Mouse (Mus musculus) lung, embryonic 14.5 days (tissue): ENCODE measurements at regions not wholly inside any gene's neighbourhood (a gene's known extent, or its start where the extent isn't known, plus 50 kb on each side); places are given as distances from the start of the nearest gene placed in this dataset.

Source experiments
- ATAC-seq: fragments of 200-750 bp; cut with Nextera tagmentation; 2 replicates; pipeline ENCODE4 v1.8.0; 2017; ENCODE audit warnings: mild to moderate bottlenecking, moderate TSS enrichment, moderate library complexity; ENCODE audit not compliant: insufficient read depth
- DNase-seq: peaks from one replicate; pipeline ENCODE4 v3.0.0-alpha.2; 2015
- H3K27ac ChIP-seq: fragments of 300-500 bp; sonication (generic); 2 replicates; pipeline ENCODE4 v1.5.1; 2014; ENCODE audit warnings: low read depth, mild to moderate bottlenecking, moderate library complexity
- H3K27me3 ChIP-seq: fragments of 300-500 bp; sonication (generic); 2 replicates; pipeline ENCODE4 v1.6.1; 2014; ENCODE audit warnings: low read length, control low read depth; ENCODE audit not compliant: insufficient read depth
- H3K36me3 ChIP-seq: fragments of 300-500 bp; sonication (generic); 2 replicates; pipeline ENCODE4 v1.6.1; 2014; ENCODE audit warnings: control low read depth; ENCODE audit not compliant: insufficient read depth
- H3K4me1 ChIP-seq: fragments of 300-500 bp; sonication (generic); 2 replicates; pipeline ENCODE4 v1.6.1; 2014; ENCODE audit warnings: antibody characterized with exemption, control low read depth; ENCODE audit not compliant: insufficient read depth
- H3K4me2 ChIP-seq: fragments of 300-500 bp; sonication (generic); 2 replicates; pipeline ENCODE4 v1.6.1; 2014; ENCODE audit warnings: mild to moderate bottlenecking
- H3K4me3 ChIP-seq: fragments of 300-500 bp; sonication (generic); 2 replicates; pipeline ENCODE4 v1.5.1; 2014; ENCODE audit warnings: low read depth, low read length
- H3K9ac ChIP-seq: fragments of 300-500 bp; sonication (generic); 2 replicates; pipeline ENCODE4 v1.6.1; 2014
- H3K9me3 ChIP-seq: fragments of 300-500 bp; sonication (generic); 2 replicates; pipeline ENCODE4 v1.6.1; 2016; ENCODE audit warnings: low read depth, low read length, control low read depth
- CTCF ChIP-seq: IDR thresholded peaks from 2 replicates; pipeline ENCODE4 v1.5.1; 2016; ENCODE audit warnings: antibody characterized with exemption, low read depth
- WGBS: fragments of 180-500 bp; shearing (Covaris S2); extraction: QIAGEN DNeasy Blood & Tissue Kit; methylation state at CpG from one replicate; pipeline ENCODE4 v1.1.7; 2014; 5-methylcytosine and 5-hydroxymethylcytosine counted together

GRCm38 (mm10) chr13:97503955-97504739, 256.3 kb downstream of the Gm10260 start:
- DNase-seq (no peak), ATAC-seq (no peak)
- 91% methylated on average over 10 of the region's 10 CpGs for WGBS
- H3K36me3 ChIP-seq, result no peaks in the 10 kb centered on the region
- no peak for TF ChIP-seq CTCF
- no peak overlapping the region for H3K4me2 ChIP-seq
- no peaks in the 10 kb centered on the region for H3K27me3 ChIP-seq
- H3K9me3 ChIP-seq, result no peaks in the 10 kb centered on the region
- no peak overlapping the region for H3K27ac ChIP-seq
- no peak overlapping the region for H3K4me3 ChIP-seq
- H3K9ac ChIP-seq, result no peak overlapping the region
- no peaks in the 10 kb centered on the region for H3K4me1 ChIP-seq

GRCm38 (mm10) chr13:97503391-97503790, 257.0 kb downstream of the Gm10260 start:
- Histone ChIP-seq H3K4me3 (no peak overlapping the region), H3K27ac (no peak overlapping the region), H3K9ac (no peak overlapping the region), H3K4me1 (no peaks in the 10 kb centered on the region), H3K36me3 (no peaks in the 10 kb centered on the region), H3K27me3 (no peaks in the 10 kb centered on the region), H3K4me2 (no peak overlapping the region), H3K9me3 (no peaks in the 10 kb centered on the region)
- no peak for DNase-seq
- ATAC-seq, result no peak
- TF ChIP-seq CTCF, result no peak
- 48% methylated on average over 5 of the region's 5 CpGs for WGBS

DNA sequence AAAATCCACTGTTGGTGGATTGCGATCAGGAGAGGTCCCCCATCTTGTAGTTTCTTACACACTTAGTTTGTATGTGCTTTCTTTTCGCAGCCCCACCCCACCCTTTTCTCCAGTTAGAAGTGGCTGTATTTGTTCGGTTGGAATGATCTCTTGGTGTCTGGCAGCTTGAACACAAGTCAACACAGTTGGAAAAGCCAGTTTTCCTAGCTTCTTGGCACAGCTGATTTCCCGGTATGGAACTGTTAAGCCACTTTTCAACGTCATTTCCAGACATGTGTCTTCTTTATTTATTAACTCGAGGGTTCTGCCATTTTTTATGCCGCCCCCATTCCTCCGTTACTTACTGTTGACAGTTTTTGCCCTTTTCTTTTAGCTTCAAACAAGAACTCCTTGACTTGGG, 259.2 kb downstream of the Enc1 start:
- 75% methylated on average over 8 of the region's 8 CpGs for WGBS
- no peaks in the 10 kb centered on the region for H3K36me3 ChIP-seq
- no peaks in the 10 kb centered on the region for H3K4me1 ChIP-seq

DNA sequence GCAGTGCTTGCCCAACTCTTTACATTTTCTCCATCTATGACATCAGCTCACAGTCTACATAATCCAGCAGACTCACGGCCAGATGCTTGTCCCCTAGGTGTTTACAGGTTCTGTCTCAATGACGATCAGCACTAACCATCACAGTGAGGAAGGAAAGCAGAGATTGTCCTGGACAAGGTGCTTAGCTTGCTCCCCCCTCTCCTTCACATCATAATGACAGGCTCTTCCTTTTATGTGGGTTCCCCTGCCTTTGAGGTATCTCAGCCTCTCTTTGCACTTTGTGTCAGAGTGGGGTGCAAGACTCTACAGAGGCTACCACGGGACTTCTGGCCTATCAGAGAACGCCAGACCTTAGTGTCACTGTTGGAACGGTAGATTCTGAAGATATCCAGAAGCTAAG, 258.1 kb downstream of the Enc1 start:
- DNase-seq, result no peak
- Histone ChIP-seq H3K9ac (no peak overlapping the region), H3K4me1 (no peaks in the 10 kb centered on the region), H3K36me3 (no peaks in the 10 kb centered on the region), H3K27ac (no peak overlapping the region), H3K27me3 (no peaks in the 10 kb centered on the region), H3K4me3 (no peak overlapping the region), H3K4me2 (no peak overlapping the region), H3K9me3 (no peaks in the 10 kb centered on the region)
- WGBS, result 74% methylated on average over 5 of the region's 5 CpGs
- ATAC-seq, result no peak
- TF ChIP-seq CTCF, result no peak

More for the DNA sequence above, 259.2 kb downstream of the Enc1 start:
- no peak for DNase-seq
- ATAC-seq, result no peak
- Histone ChIP-seq H3K4me3 (no peak overlapping the region), H3K9ac (no peak overlapping the region), H3K4me2 (no peak overlapping the region), H3K9me3 (no peaks in the 10 kb centered on the region), H3K27ac (no peak overlapping the region), H3K27me3 (no peaks in the 10 kb centered on the region)
- no peak for TF ChIP-seq CTCF

- H3K4me1 ChIP-seq, result peaks cover 3% of the 10 kb centered on the region; the same call in 1 of the 2 replicates
- no peaks in the 10 kb centered on the region for H3K36me3 ChIP-seq
- no peak overlapping the region for H3K27ac ChIP-seq
- WGBS, result 75% methylated on average over 5 of the region's 5 CpGs
- no peak overlapping the region for H3K4me2 ChIP-seq
- ATAC-seq (no peak), DNase-seq (no peak)
- H3K27me3 ChIP-seq, result no peaks in the 10 kb centered on the region
- no peak overlapping the region for H3K4me3 ChIP-seq
- no peak for TF ChIP-seq CTCF
- H3K9ac ChIP-seq, result no peak overlapping the region
- no peaks in the 10 kb centered on the region for H3K9me3 ChIP-seq
These were observed 257.0 kb downstream of the Enc1 start for GRCm38 (mm10) chr13:97497928-97498327.

- DNase-seq (no peak), ATAC-seq (no peak)
- Histone ChIP-seq H3K4me1 (peaks cover 12% of the 10 kb centered on the region), H3K9ac (no peak overlapping the region), H3K27ac (no peak overlapping the region), H3K36me3 (no peaks in the 10 kb centered on the region), H3K27me3 (no peaks in the 10 kb centered on the region), H3K4me3 (no peak overlapping the region), H3K9me3 (no peaks in the 10 kb centered on the region), H3K4me2 (no peak overlapping the region)
- 94% methylated on average over 2 of the region's 2 CpGs for WGBS
- no peak for TF ChIP-seq CTCF
These were observed 253.9 kb downstream of the Enc1 start for GRCm38 (mm10) chr13:97494770-97495169.

DNA sequence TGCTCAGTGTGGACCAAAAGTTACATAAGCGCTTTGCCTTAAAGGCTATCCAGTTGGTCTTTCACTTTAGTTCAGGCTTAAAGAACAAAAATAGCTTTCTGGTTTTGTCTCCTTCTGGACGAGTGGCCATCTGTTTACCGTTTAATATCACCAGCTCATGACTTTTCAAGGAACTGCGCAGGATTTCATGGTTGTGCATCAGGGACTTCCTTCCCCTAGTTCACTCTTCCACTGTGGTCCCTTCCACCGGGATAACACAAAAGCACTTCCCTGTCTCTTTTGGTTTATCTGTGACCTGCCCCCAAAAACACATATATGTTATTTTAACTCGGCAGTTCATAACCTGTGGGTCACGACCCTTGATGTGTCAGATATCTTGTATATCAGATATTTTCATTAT, 252.9 kb downstream of the Enc1 start:
- H3K27me3 ChIP-seq, result no peaks in the 10 kb centered on the region

More for the DNA sequence above, 252.9 kb downstream of the Enc1 start:
- WGBS, result 61% methylated on average over 7 of the region's 7 CpGs
- no peak for DNase-seq
- no peak overlapping the region for H3K9ac ChIP-seq
- ATAC-seq, result no peak
- H3K4me1 ChIP-seq, result peaks cover 15% of the 10 kb centered on the region
- no peak overlapping the region for H3K4me2 ChIP-seq
- no peak for TF ChIP-seq CTCF
- no peak overlapping the region for H3K4me3 ChIP-seq
- H3K9me3 ChIP-seq, result no peaks in the 10 kb centered on the region
- no peaks in the 10 kb centered on the region for H3K36me3 ChIP-seq
- H3K27ac ChIP-seq, result no peak overlapping the region
